Mouse (Mus musculus): ENCODE results near the gene Gse1. TPM values are rescaled to one million over a fixed set of nuclear protein-coding genes. Genes with fewer than 3 reads are reported as not detected.
A peak's percentile ranks its signal among the peaks of the same experiment; 100 is the strongest.

Gene Gse1
- polyA plus RNA-seq, 1 experiment from 2014 or later: 23.9 TPM

DNA sequence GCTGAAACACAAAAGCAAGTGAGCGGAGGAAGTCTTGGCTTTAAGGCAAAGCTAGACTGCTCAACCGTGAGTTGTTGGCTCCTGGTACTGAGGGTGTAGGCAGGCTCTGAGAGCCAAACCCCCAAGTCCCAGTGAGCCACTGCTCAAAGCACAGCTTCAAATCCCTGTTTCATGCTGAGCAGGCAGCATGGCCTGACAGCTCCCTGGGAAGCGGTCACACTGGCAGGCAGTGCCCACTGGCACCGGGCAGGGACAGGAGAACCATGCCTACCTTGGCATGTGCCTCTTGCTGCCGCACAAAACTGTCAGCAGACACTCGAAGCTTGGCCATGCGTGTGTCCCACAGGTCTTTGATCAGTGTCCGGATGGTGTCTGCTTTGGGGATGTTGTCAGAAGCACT lies 353.6 kb downstream of the Gse1 start:
- Histone ChIP-seq H3K4me1 (replicated peaks; ENCODE audit: control insufficient read depth, insufficient read depth, low read length) (no peaks in the 10 kb centered on the region; the same call in 1 of the 2 replicates), H3K27ac (no peak overlapping the region), H3K9me3 (ENCODE audit: control insufficient read depth, low read length) (no peaks in the 10 kb centered on the region), H3K4me3 (replicated peaks; ENCODE audit: low read length) (no peak overlapping the region), H3K4me2 (replicated peaks) (no peak overlapping the region), H3K36me3 (replicated peaks; ENCODE audit: control insufficient read depth, insufficient read depth) (peaks cover 48% of the 10 kb centered on the region), H3K27me3 (ENCODE audit: control insufficient read depth, insufficient read depth, low read length) (no peaks in the 10 kb centered on the region), H3K9ac (no peak overlapping the region)
- WGBS: 92% methylated on average over 8 of the region's 8 CpGs
- DNase-seq (ENCODE audit: low spot score) (no peak), ATAC-seq (ENCODE audit: low FRiP score) (no peak)

DNA sequence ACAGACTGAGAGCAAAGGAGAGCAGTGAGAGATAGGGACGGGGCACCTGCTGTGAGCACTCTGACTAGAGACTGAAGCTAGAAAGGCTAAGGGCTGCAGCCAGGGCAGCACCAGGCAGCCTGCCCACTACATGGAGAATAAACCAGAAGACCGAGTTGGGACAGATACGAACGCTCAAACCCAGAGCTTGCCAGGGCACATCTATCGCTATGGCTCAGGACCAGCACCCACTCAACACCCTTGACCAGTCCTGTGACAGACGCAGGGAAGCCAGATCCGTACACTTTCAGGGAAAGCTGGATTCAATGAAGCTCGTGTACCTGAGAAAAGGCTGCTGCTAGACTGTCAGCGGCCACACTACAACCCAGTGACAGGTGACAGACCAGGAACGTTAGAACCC lies 357.3 kb downstream of the Gse1 start:
- peaks cover 11% of the 10 kb centered on the region for H3K36me3 ChIP-seq (replicated peaks; ENCODE audit: control insufficient read depth, insufficient read depth)
- no peaks in the 10 kb centered on the region for H3K27me3 ChIP-seq (ENCODE audit: control insufficient read depth, insufficient read depth, low read length)
- no peak for DNase-seq (ENCODE audit: low spot score)
- H3K4me1 ChIP-seq (replicated peaks; ENCODE audit: control insufficient read depth, insufficient read depth, low read length): peaks cover 9% of the 10 kb centered on the region; the same call in 1 of the 2 replicates
- ATAC-seq (ENCODE audit: low FRiP score): no peak
- WGBS: 94% methylated on average over 10 of the region's 10 CpGs
- no peak overlapping the region for H3K4me3 ChIP-seq (replicated peaks; ENCODE audit: low read length)
- H3K9ac ChIP-seq: no peak overlapping the region
- no peak overlapping the region for H3K4me2 ChIP-seq (replicated peaks)
- no peaks in the 10 kb centered on the region for H3K9me3 ChIP-seq (ENCODE audit: control insufficient read depth, low read length)
- H3K27ac ChIP-seq: no peak overlapping the region

DNA sequence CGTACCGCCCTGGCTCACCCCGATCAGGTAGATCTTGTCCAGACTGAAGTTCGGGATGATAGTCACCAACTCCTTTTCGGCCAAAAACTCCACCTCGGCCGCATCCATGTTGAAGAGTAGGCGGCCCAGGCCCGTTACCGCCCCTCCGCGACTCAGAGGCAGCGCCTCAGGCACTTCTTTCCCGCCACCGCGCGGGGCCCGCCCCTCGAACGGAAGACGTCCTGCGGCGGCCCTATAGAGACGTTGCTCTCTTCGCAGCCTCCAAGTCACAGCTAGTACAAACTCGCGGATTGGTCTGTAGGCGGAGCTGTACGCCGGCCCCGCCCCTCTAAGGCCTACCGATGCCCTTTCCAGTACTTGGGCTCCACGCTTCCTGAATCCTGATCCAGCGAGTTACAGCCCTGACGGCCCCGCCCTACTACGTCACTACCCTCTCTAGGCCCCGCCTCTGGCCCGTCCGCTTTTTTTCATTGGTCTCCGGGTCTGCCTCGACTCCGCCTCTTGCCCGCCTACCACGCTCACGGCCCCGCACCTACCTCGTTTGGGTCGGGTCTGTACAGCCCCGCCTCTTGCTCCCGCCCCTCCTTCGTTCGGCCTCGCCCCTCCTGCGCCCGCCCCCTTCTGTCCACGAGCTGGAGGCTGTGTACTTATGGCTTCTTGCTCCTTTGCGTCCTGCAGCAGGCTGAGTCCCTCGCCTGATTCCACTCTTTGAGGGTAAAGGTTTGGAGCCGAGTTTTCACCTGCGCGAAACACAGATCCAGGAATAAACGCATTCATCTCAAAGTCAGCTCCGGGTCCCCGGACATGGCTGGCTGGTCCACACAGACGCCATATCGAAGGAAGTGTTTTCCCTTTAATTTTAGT lies 360.9 kb downstream of the Gse1 start, which contains the start of gene Gins2:
Gene Gins2 (minus strand): TSS at position 397 of the 864 bp plus-strand sequence.
- under 1% methylated on average over 67 of the region's 67 CpGs for WGBS

DNA sequence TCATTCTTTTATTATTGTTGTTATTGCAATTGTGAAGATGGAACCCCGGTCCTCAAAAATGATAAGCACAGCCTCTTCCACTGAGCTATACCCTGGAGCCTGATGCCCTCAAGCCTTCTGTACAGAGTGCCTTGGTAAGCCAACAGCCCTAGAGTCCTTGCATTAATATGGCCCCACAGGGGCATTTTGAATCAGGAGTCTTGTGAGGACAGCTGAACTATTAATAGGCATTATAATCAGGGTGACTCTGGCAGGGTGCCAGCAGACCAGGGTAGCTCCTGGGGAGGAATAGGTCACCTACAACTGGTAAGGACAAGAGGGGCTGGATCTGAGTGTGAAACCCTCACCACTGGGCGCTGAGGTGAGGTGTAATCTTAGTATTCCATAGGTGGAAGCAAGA lies 361.7 kb downstream of the Gse1 start:
- H3K4me2 ChIP-seq (replicated peaks): peak overlapping the region; percentile 96
- 57% methylated on average over 2 of the region's 2 CpGs for WGBS
- H3K9me3 ChIP-seq (ENCODE audit: control insufficient read depth, low read length): no peaks in the 10 kb centered on the region
- H3K27ac ChIP-seq: 0 out of 2 replicates have a peak overlapping the region, but pooled peaks have one; percentile 60
- ATAC-seq (ENCODE audit: low FRiP score) (no peak), DNase-seq (ENCODE audit: low spot score) (no peak)
- H3K27me3 ChIP-seq (ENCODE audit: control insufficient read depth, insufficient read depth, low read length): no peaks in the 10 kb centered on the region
- peak overlapping the region; percentile 53 for H3K4me3 ChIP-seq (replicated peaks; ENCODE audit: low read length)
- H3K4me1 ChIP-seq (replicated peaks; ENCODE audit: control insufficient read depth, insufficient read depth, low read length): peaks cover 9% of the 10 kb centered on the region; the same call in 1 of the 2 replicates
- peak overlapping the region; percentile 41 for H3K9ac ChIP-seq
- no peaks in the 10 kb centered on the region for H3K36me3 ChIP-seq (replicated peaks; ENCODE audit: control insufficient read depth, insufficient read depth)

More for the DNA sequence above, 360.9 kb downstream of the Gse1 start, which contains the start of gene Gins2:
- H3K4me1 ChIP-seq (replicated peaks; ENCODE audit: control insufficient read depth, insufficient read depth, low read length): peaks cover 9% of the 10 kb centered on the region; the same call in 1 of the 2 replicates
- H3K4me3 ChIP-seq (replicated peaks; ENCODE audit: low read length): peak within 1 kb of the TSS; percentile 53
- H3K9ac ChIP-seq: peak within 1 kb of the TSS; percentile 67
- DNase-seq (ENCODE audit: low spot score) (peak; percentile 99), ATAC-seq (ENCODE audit: low FRiP score) (peak; percentile 99)
- no peaks in the 10 kb centered on the region for H3K27me3 ChIP-seq (ENCODE audit: control insufficient read depth, insufficient read depth, low read length)
- H3K27ac ChIP-seq: peak within 1 kb of the TSS; percentile 60; the same call in 1 of the 2 replicates
- H3K4me2 ChIP-seq (replicated peaks): peak within 1 kb of the TSS; percentile 96
- no peaks in the 10 kb centered on the region for H3K9me3 ChIP-seq (ENCODE audit: control insufficient read depth, low read length)
- H3K36me3 ChIP-seq (replicated peaks; ENCODE audit: control insufficient read depth, insufficient read depth): no peaks in the 10 kb centered on the region

- H3K9me3 ChIP-seq (ENCODE audit: control insufficient read depth, low read length): no peaks in the 10 kb centered on the region
- no peak overlapping the region for H3K4me2 ChIP-seq (replicated peaks)
- H3K27me3 ChIP-seq (ENCODE audit: control insufficient read depth, insufficient read depth, low read length): no peaks in the 10 kb centered on the region
- WGBS: 80% methylated on average over 10 of the region's 10 CpGs
- no peak overlapping the region for H3K4me3 ChIP-seq (replicated peaks; ENCODE audit: low read length)
- H3K27ac ChIP-seq: no peak overlapping the region
- peaks cover 9% of the 10 kb centered on the region; the same call in 1 of the 2 replicates for H3K4me1 ChIP-seq (replicated peaks; ENCODE audit: control insufficient read depth, insufficient read depth, low read length)
- no peak overlapping the region for H3K9ac ChIP-seq
- DNase-seq (ENCODE audit: low spot score): no peak
- no peaks in the 10 kb centered on the region for H3K36me3 ChIP-seq (replicated peaks; ENCODE audit: control insufficient read depth, insufficient read depth)
- ATAC-seq (ENCODE audit: low FRiP score): no peak
These were observed 363.5 kb downstream of the Gse1 start for GRCm38 (mm10) chr8:120591587-120592292.

DNA sequence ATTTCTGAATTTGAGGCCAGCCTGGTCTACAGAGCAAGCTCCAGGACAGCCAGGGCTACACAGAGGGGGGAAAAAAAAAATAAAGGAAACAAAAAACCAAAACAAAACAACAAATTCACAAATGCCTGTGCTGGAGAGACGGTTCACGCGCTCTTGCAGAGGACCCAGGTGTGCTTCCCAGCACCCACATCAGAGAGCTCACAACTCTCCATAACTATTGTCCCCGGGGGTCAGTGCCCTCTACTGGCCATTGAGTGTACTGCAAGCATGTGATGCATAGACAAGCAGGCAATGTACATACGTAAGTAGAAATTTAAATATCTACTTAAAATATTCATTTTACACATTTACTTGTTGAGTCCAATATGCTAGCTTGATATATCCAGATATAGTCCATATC lies 366.3 kb downstream of the Gse1 start:
- 94% methylated on average over 5 of the region's 5 CpGs for WGBS
- DNase-seq (ENCODE audit: low spot score): no peak
- Histone ChIP-seq H3K36me3 (replicated peaks; ENCODE audit: control insufficient read depth, insufficient read depth) (no peaks in the 10 kb centered on the region), H3K4me3 (replicated peaks; ENCODE audit: low read length) (no peak overlapping the region), H3K27me3 (ENCODE audit: control insufficient read depth, insufficient read depth, low read length) (no peaks in the 10 kb centered on the region), H3K9me3 (ENCODE audit: control insufficient read depth, low read length) (no peaks in the 10 kb centered on the region), H3K27ac (no peak overlapping the region), H3K4me1 (replicated peaks; ENCODE audit: control insufficient read depth, insufficient read depth, low read length) (0 out of 2 replicates have a peak, but pooled peaks cover 4% of the 10 kb centered on the region), H3K4me2 (replicated peaks) (no peak overlapping the region), H3K9ac (no peak overlapping the region)
- no peak for ATAC-seq (ENCODE audit: low FRiP score)

DNA sequence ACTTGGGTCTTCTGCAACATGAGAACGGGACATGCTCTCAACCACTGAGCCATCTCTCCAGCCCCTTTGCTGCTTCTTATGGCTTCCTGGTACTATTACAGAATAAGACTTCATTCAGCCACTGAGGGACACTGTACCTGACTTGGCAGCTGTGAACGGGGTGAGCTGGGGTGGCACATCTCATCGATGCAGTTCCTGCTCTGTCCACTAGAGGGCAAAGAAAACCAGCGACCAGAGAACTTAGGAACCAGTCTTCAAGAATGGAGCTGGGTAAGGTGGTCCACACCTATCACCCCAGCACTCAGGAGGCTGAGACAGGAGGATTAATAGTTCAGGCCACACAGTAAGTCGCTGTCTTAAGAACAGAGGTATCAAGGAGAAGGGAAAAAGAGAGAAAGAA lies 367.7 kb downstream of the Gse1 start:
- Histone ChIP-seq H3K4me1 (replicated peaks; ENCODE audit: control insufficient read depth, insufficient read depth, low read length) (no peaks in the 10 kb centered on the region), H3K36me3 (replicated peaks; ENCODE audit: control insufficient read depth, insufficient read depth) (no peaks in the 10 kb centered on the region), H3K4me3 (replicated peaks; ENCODE audit: low read length) (no peak overlapping the region), H3K27ac (no peak overlapping the region), H3K4me2 (replicated peaks) (no peak overlapping the region), H3K27me3 (ENCODE audit: control insufficient read depth, insufficient read depth, low read length) (no peaks in the 10 kb centered on the region), H3K9ac (no peak overlapping the region), H3K9me3 (ENCODE audit: control insufficient read depth, low read length) (no peaks in the 10 kb centered on the region)
- DNase-seq (ENCODE audit: low spot score): peak; percentile 76
- 7% methylated on average over 5 of the region's 5 CpGs for WGBS
- no peak for ATAC-seq (ENCODE audit: low FRiP score)

GRCm38 (mm10) chr8:120598579-120598978 lies 370.3 kb downstream of the Gse1 start:
- Histone ChIP-seq H3K4me1 (replicated peaks; ENCODE audit: control insufficient read depth, insufficient read depth, low read length) (no peaks in the 10 kb centered on the region; the same call in 1 of the 2 replicates), H3K4me2 (replicated peaks) (peak overlapping the region; percentile 8; the same call in 1 of the 2 replicates), H3K9me3 (ENCODE audit: control insufficient read depth, low read length) (no peaks in the 10 kb centered on the region), H3K36me3 (replicated peaks; ENCODE audit: control insufficient read depth, insufficient read depth) (no peaks in the 10 kb centered on the region), H3K9ac (no peak overlapping the region), H3K4me3 (replicated peaks; ENCODE audit: low read length) (no peak overlapping the region), H3K27me3 (ENCODE audit: control insufficient read depth, insufficient read depth, low read length) (no peaks in the 10 kb centered on the region), H3K27ac (no peak overlapping the region; the same call in 1 of the 2 replicates)
- ATAC-seq (ENCODE audit: low FRiP score) (peak; percentile 77; the same call in 1 of the 2 replicates), DNase-seq (ENCODE audit: low spot score) (peak; percentile 68)
- WGBS: 17% methylated on average over 24 of the region's 24 CpGs

DNA sequence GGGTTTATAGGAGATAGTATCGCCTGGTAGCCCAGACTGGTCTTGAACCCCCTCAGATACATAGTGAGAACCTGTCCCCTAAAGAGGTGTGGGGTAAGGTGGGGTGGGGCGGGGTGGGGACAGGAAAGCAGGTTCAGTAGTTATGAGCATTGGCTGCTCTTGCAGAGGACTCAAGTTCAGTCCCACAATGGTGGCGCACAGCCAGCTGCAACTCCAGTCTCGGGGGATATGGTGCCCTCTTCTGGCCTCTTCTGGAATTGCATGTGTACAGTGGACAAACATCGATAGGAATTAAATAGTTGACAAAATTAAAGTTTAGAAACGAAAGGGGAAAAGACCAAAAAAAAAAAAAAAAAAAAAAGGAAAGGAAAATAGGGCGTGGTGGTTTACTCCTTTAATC lies 371.2 kb downstream of the Gse1 start:
- Histone ChIP-seq H3K36me3 (replicated peaks; ENCODE audit: control insufficient read depth, insufficient read depth) (no peaks in the 10 kb centered on the region), H3K9me3 (ENCODE audit: control insufficient read depth, low read length) (no peaks in the 10 kb centered on the region), H3K4me3 (replicated peaks; ENCODE audit: low read length) (no peak overlapping the region), H3K9ac (no peak overlapping the region), H3K27ac (no peak overlapping the region), H3K4me1 (replicated peaks; ENCODE audit: control insufficient read depth, insufficient read depth, low read length) (no peaks in the 10 kb centered on the region; the same call in 1 of the 2 replicates), H3K27me3 (ENCODE audit: control insufficient read depth, insufficient read depth, low read length) (no peaks in the 10 kb centered on the region), H3K4me2 (replicated peaks) (no peak overlapping the region)
- DNase-seq (ENCODE audit: low spot score) (peak; percentile 64), ATAC-seq (ENCODE audit: low FRiP score) (no peak)
- WGBS: 55% methylated on average over 7 of the region's 7 CpGs
